Mouse (Mus musculus): ENCODE data around the gene Sept8. TPM values are rescaled to one million over a fixed set of nuclear protein-coding genes. Genes with fewer than 3 reads are reported as not detected.

Gene Sept8
- total RNA-seq, 2 experiments from 2014 or later, result 9.5 to 14.0 TPM

DNA sequence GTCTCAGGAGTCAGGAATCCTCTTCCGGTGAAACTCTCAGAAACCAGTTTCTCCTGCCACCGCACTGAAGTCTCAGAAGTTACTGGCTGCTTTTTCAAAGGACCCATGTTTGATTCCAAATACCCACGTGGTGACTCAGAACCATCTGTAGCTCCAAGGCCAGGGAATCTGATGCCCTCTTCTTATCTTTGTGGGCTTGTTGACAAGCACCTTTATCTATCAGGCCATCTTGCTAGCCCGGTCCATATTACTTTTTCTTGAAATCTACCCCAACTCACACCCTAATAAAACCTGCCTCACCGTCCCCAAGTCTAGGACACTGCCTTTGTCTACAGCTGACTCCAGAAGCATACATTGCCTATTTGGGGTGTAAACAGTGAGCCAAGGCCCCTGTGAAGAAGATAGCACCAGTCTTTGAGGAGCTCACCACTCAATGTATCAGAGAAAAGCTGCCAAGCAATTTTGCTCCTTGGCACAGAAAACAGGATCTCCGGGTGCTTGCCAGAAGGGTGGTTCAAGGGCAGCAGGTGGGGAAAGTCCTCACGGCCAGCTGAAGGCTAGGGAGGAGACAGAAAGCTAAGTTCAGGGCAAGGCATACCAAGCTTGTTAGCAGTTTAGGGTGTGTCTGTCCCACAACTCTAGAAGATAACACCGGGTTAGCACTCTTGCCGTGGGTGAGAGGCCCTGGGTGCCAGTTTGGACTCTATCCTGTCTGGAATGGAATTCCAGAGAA is 35.7 kb upstream of the Sept8 start:
- Histone ChIP-seq H3K4me3 (no peak overlapping the region), H3K27ac (no peak overlapping the region)
- intact Hi-C loops (cut with DNase I), result no loop called here
- DNase-seq, result no peak
- TF ChIP-seq CTCF (IDR thresholded peaks at IDR 0.05), result no peak

DNA sequence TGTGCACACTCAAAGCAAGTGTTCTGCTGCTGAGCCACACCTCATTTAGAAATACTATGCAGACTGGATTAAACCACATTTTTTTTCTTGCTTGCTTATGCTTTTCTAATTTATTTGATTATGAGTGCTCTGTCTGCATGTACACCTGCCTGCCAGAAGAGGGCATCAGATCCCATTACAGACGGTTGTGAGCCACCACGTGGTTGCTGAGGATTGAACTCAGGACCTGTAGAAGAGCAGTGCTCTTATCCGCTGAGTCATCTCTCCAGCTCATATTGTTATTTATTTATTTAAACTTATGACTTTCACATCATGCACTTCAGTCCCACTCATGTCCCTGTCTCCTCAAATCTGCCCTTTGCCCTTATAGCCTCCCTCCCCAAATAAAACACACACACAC is 33.3 kb upstream of the Sept8 start:
- peak; percentile 54 for TF ChIP-seq CTCF (IDR thresholded peaks at IDR 0.05)
- H3K4me3 ChIP-seq, result no peak overlapping the region
- intact Hi-C loops (cut with DNase I), result no loop called here
- no peak for DNase-seq
- H3K27ac ChIP-seq, result no peak overlapping the region

DNA sequence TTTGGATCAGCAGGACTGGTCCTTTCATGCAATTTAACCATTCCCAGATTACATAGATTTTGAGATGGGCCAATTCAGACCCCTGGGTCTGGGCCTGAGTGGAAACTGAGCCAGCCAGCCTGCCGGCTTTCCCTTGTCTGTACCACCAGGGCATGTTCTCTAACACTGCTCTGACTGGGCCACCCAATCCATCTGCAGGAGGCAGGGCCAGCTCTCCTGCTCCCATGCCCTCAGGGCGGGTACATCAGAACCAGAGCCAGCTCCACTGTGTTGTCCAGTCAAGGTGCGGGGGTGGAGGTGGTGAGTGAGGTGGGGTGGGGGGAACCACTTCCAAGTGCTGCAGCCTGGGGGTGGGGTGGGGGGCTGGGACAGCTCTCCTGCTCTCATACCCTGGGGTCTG is 32.7 kb upstream of the Sept8 start:
- no peak for DNase-seq
- no peak for TF ChIP-seq CTCF (IDR thresholded peaks at IDR 0.05)
- H3K27ac ChIP-seq, result no peak overlapping the region
- intact Hi-C loops (cut with DNase I), result no loop called here
- H3K4me3 ChIP-seq, result no peak overlapping the region

DNA sequence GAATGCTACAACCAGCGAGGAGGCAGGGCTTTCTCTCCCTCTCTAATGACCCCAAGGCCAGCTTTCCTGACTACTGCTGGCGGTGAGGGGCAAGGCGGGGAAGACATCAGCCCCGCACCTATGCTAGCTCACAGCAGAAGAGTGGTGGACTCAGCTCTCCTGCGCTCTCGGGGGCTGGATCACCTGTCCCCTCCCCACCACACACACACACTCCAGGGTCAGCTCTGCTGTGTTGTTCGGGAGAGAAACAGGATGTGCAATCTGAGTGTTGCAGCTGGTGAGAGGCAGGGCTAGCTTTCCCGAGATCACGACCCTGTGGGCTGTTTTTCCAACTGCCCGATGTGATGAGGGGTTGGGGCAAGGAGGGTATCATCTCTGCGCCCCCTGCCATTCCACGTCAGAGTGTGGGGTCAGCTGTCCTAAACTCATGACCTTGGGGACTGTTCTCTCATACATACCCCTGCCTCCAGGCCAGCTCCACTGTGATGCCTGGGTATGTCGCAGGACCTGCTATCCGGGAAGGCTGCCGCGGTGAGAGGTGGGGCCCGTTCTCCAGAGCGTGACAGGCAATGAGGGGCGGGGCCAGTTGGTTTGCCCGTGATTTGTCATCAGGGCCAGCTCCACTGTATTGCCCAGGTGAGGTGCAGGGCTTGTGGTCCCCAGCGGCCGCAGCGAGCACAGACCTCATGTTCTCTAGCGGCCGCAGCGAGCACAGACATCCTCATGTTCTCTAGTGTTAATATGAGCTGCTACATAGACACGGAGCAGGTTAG is 32.0 kb upstream of the Sept8 start:
- H3K4me3 ChIP-seq, result peak overlapping the region; percentile 17; the same call in 1 of the 2 replicates
- DNase-seq, result no peak
- intact Hi-C loops (cut with DNase I), result no loop called here
- no peak overlapping the region for H3K27ac ChIP-seq
- no peak for TF ChIP-seq CTCF (IDR thresholded peaks at IDR 0.05)

DNA sequence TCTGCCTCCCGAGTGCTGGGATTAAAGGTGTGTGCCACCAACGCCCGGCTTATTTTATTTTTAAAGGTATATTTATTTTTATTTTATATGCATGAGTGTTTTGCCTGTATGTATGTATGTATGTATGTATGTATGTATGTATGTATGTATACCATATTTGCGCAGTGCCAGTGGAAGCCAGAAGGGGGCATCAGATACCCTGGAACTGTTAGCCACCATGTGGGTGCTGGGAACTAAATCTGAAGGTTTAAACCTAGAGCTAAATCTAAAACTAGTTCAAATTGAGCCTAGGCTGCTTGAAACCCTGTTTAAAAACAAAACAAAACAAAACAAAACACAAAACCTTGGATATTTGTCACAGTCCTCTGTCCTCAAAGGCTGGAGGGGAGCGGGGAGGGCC is 30.1 kb upstream of the Sept8 start:
- H3K4me3 ChIP-seq, result no peak overlapping the region
- no peak for DNase-seq
- H3K27ac ChIP-seq, result no peak overlapping the region
- TF ChIP-seq CTCF (IDR thresholded peaks at IDR 0.05), result no peak; the same call in 1 of the 2 replicates
- intact Hi-C loops (cut with DNase I), result no loop called here

DNA sequence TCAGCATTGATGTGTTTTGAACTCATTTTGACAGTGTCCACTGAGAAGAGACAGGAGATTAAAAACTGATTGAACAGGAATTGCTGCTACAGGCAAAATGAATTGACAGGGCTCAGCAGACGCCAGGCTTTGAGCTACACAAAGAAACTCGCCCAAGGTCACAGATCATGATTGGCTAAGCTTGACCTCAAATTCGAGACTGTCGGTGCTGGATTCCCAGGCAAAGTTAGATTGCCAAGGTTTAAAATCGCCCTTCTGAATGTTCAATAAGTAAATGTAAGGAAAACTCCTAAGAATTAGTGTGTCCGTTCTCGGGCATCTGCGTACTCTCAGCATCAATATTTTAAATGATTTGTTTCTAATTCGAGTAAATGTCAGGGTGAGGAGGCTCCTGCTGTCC is 29.6 kb upstream of the Sept8 start:
- TF ChIP-seq CTCF (IDR thresholded peaks at IDR 0.05), result no peak
- Histone ChIP-seq H3K27ac (no peak overlapping the region), H3K4me3 (no peak overlapping the region)
- no peak for DNase-seq
- intact Hi-C loops (cut with DNase I), result no loop called here

DNA sequence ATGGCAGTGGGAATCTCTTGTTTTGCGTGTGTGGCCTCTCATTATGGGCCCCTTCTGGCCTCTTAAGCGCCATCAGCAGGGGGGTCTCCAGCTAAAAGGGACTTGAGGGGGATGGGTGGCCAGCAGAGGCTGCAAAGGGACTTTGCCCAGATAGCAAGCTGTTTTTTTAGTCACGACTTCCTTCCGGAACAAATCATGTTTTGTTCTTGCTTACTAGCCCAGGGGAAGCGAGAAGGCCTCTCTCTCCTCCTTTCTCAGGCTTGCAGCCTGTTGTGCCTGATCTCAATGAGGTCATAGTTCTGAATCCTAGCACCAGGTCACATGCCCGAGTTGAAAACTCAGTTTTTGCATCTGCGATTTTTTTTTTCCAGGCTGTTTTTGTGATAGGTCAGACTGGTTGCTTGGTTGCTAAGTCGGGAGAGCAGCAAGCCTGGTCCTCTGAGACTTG is 27.1 kb upstream of the Sept8 start:
- H3K4me3 ChIP-seq, result no peak overlapping the region
- intact Hi-C loops (cut with DNase I), result no loop called here
- peak overlapping the region; percentile 76 for H3K27ac ChIP-seq
- TF ChIP-seq CTCF (IDR thresholded peaks at IDR 0.05), result no peak
- DNase-seq, result no peak

DNA sequence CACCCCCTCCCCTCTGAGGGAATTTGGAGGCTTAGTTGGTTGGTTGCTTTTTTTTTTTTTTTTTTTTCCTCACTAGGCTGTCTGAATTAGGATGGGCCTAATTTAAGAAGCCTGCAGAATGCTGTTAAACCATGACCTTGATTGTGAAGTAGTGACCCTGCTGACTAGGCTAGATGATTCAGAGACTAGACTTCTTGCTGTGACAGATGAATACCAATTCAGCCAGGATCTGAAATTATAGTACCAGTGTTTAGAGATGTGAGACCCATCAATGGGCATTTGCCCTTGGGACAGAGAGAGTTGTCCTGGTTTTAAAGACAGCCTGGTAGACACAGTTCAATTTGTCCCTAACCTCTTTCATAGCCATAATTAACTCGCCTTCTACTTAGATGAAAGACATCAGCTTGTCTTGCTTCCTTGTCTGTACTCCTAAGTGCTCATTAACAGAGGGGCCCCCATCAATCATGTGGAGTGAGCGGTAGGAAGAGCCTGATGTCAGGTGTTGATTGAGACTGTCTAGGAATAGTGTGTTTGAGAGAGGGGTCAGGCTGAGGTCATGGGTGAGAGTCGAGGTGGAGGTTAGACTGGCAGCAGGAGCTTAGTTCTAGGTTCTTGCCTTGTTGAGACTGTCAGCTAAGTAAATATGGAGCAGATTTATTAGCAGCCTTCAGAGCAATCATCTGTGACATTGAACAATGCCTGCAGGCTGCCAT is 25.7 kb upstream of the Sept8 start:
- DNase-seq, result no peak
- H3K4me3 ChIP-seq, result no peak overlapping the region
- no peak overlapping the region; the same call in 1 of the 2 replicates for H3K27ac ChIP-seq
- intact Hi-C loops (cut with DNase I), result no loop called here
- TF ChIP-seq CTCF (IDR thresholded peaks at IDR 0.05), result no peak

DNA sequence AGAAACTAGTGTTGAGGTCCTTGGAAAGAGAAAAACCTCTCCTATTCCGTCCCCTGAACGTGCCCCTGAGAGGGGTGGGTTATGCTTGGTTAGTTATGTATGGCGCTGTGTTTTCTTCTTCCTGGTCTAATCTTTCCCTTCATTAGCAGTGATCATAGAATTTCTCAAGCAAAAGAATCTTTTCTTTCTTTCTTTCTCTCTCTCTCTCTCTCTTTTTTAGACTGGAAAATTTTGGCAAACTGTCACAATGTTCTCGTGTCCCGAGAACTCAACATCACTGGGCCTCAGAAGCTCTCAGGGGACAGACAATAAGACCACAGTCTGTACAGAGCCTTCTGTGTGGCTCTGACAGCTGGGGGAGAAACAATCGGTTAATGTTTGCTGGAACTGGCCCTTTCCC is 23.6 kb upstream of the Sept8 start:
- no peak for TF ChIP-seq CTCF (IDR thresholded peaks at IDR 0.05)
- Histone ChIP-seq H3K27ac (peak overlapping the region; percentile 67), H3K4me3 (no peak overlapping the region)
- intact Hi-C loops (cut with DNase I), result no loop called here
- DNase-seq, result no peak

DNA sequence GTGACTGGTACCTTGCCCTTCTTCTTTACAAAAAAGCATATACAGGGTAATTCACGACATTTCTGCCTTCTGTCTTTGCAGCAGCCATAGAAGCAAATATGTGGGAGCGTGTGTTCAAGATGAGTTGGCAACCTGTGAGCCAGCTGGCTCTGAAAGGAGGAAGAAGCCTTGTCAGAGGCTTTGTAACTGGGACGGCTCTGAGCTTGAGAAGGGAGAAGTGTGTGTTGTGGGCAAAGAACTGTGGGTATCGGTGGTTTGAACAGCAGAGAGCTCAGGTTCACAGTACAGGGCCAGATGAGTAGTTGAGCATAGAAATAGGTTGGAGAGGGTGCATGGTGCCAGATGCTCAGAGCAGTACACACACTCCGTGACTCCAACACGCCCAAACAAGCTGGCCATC is 22.1 kb upstream of the Sept8 start:
- no peak overlapping the region for H3K4me3 ChIP-seq
- DNase-seq, result peak; percentile 30
- intact Hi-C loops (cut with DNase I), result no loop called here
- peak overlapping the region; percentile 35; the same call in 1 of the 2 replicates for H3K27ac ChIP-seq
- TF ChIP-seq CTCF (IDR thresholded peaks at IDR 0.05), result no peak

DNA sequence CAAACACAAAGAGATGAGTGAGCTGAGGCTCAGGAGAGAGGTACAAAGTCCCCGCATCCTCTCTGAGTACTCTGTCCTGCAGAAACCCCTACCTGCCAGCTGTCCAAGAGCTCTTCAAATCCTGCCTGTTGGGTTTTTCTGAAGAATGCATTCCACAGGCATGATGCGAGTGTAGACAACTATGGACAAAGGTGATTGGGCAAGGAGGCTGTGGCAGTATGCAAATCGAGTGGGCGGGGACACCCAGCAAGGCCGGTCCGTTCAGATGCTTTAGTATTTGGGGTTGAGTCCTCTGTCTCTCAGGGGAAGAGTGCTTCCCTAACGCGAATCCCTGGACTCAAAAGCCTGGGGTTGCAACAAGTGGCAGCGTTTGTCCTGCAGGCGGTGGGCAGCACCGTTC is 18.5 kb upstream of the Sept8 start:
- intact Hi-C loops (cut with DNase I), result no loop called here
- H3K27ac ChIP-seq, result no peak overlapping the region
- no peak for TF ChIP-seq CTCF (IDR thresholded peaks at IDR 0.05)
- DNase-seq, result no peak
- no peak overlapping the region for H3K4me3 ChIP-seq

DNA sequence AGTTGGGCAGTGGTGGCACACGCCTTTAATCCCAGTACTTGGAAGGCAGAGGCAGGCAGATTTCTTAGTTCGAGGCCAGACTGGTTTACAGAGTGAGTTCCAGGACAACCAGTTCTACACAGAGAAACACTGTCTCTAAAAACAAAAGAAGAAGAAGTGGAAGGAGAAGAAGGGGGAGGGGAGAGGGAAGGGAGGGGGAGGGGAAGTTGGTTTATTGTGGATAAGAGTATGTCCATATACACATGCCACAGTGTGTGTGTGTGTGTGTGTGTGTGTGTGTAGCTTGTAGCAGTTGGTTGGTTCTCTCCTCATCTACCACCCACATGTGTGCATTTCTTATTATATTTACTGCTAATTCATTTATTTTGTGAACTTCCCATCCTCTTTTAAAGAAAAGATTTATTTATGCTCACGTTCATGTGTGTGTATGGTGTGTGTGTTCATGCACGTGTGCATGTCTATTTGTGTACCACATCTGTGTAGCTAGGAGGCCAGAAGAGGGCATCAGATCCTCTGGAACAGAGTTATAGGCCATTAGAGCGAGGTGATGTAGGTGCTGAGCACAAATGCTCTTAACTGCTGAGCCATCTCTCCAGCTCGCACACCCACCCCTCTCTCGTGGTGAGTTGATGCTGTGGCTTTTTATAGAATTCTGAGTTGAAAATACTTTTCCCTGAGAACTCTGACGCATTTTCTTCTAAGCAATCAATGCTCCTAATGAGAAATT is 16.9 kb upstream of the Sept8 start:
- Histone ChIP-seq H3K27ac (no peak overlapping the region), H3K4me3 (no peak overlapping the region)
- no peak for DNase-seq
- TF ChIP-seq CTCF (IDR thresholded peaks at IDR 0.05), result peak; percentile 13; the same call in 1 of the 2 replicates
- intact Hi-C loops (cut with DNase I), result no loop called here

Measured in gastrocnemius, adult 2 months (tissue).